Mouse (Mus musculus): ENCODE measurements around the gene Plekhj1. TPM values are rescaled to one million over a fixed set of nuclear protein-coding genes. Genes with fewer than 3 reads are reported as not detected.

The Plekhj1 gene
- total RNA-seq, 2 experiments from 2014 or later, result 57.0 to 62.1 TPM

- intact Hi-C loops (cut with DNase I), result loop anchor here (2.0 to 5.0 kb wide), 2 partner anchors 76 to 86 kb away; no protein-coding TSS in a partner anchor
- DNase-seq (ENCODE audit: extremely low spot score in 1 of 2, low spot score in 2 of 2), result no peak
Measured at GRCm38 (mm10) chr10:80793033-80793784, 5.2 kb downstream of the Plekhj1 start.

- no peak for DNase-seq (ENCODE audit: extremely low spot score in 1 of 2, low spot score in 2 of 2)
- intact Hi-C loops (cut with DNase I), result loop anchor here (2.0 to 5.0 kb wide), 2 partner anchors 76 to 85 kb away; no protein-coding TSS in a partner anchor
Measured at GRCm38 (mm10) chr10:80792175-80793032, 6.0 kb downstream of the Plekhj1 start.

GRCm38 (mm10) chr10:80791476-80792174, 6.8 kb downstream of the Plekhj1 start:
- peak in 1 of 2 experiments; percentile 26 for DNase-seq (ENCODE audit: extremely low spot score in 1 of 2, low spot score in 2 of 2)
- intact Hi-C loops (cut with DNase I), result loop anchor here (2.0 to 5.0 kb wide), 2 partner anchors 75 to 84 kb away; no protein-coding TSS in a partner anchor

- DNase-seq (ENCODE audit: extremely low spot score in 1 of 2, low spot score in 2 of 2), result peak in 1 of 2 experiments; percentile 27
- intact Hi-C loops (cut with DNase I), result loop anchor here (5.0 kb wide), 1 partner anchor 84 kb away; no protein-coding TSS in a partner anchor
Measured at GRCm38 (mm10) chr10:80790761-80791404, 7.5 kb downstream of the Plekhj1 start.

GRCm38 (mm10) chr10:80787517-80787916, 10.9 kb downstream of the Plekhj1 start:
- intact Hi-C loops (cut with DNase I), result no loop called here
- no peak for DNase-seq (ENCODE audit: extremely low spot score in 1 of 2, low spot score in 2 of 2)

- DNase-seq (ENCODE audit: extremely low spot score in 1 of 2, low spot score in 2 of 2), result no peak
- intact Hi-C loops (cut with DNase I), result no loop called here
Measured at GRCm38 (mm10) chr10:80785963-80786362, 12.5 kb downstream of the Plekhj1 start.

GRCm38 (mm10) chr10:80784871-80785270, 13.6 kb downstream of the Plekhj1 start:
- no peak for DNase-seq (ENCODE audit: extremely low spot score in 1 of 2, low spot score in 2 of 2)
- intact Hi-C loops (cut with DNase I), result no loop called here

- DNase-seq (ENCODE audit: extremely low spot score in 1 of 2, low spot score in 2 of 2), result no peak
- intact Hi-C loops (cut with DNase I), result no loop called here
Measured at GRCm38 (mm10) chr10:80784302-80784701, 14.1 kb downstream of the Plekhj1 start.

- no peak for DNase-seq (ENCODE audit: extremely low spot score in 1 of 2, low spot score in 2 of 2)
- intact Hi-C loops (cut with DNase I), result no loop called here
Measured at GRCm38 (mm10) chr10:80779565-80779964, 18.9 kb downstream of the Plekhj1 start.

- no peak for DNase-seq (ENCODE audit: extremely low spot score in 1 of 2, low spot score in 2 of 2)
- intact Hi-C loops (cut with DNase I), result no loop called here
Measured at GRCm38 (mm10) chr10:80777123-80777522, 21.3 kb downstream of the Plekhj1 start.

GRCm38 (mm10) chr10:80776358-80776869, 22.0 kb downstream of the Plekhj1 start:
- intact Hi-C loops (cut with DNase I), result no loop called here
- DNase-seq (ENCODE audit: extremely low spot score in 1 of 2, low spot score in 2 of 2), result no peak

GRCm38 (mm10) chr10:80775731-80776130, 22.7 kb downstream of the Plekhj1 start:
- DNase-seq (ENCODE audit: extremely low spot score in 1 of 2, low spot score in 2 of 2), result no peak
- intact Hi-C loops (cut with DNase I), result no loop called here

GRCm38 (mm10) chr10:80774981-80775380, 23.4 kb downstream of the Plekhj1 start:
- intact Hi-C loops (cut with DNase I), result no loop called here
- DNase-seq (ENCODE audit: extremely low spot score in 1 of 2, low spot score in 2 of 2), result no peak

GRCm38 (mm10) chr10:80774549-80774948, 23.9 kb downstream of the Plekhj1 start:
- intact Hi-C loops (cut with DNase I), result no loop called here
- peak; percentile 85 to 92 for DNase-seq (ENCODE audit: extremely low spot score in 1 of 2, low spot score in 2 of 2)

GRCm38 (mm10) chr10:80773816-80774215, 24.6 kb downstream of the Plekhj1 start:
- intact Hi-C loops (cut with DNase I), result no loop called here
- DNase-seq (ENCODE audit: extremely low spot score in 1 of 2, low spot score in 2 of 2), result no peak

GRCm38 (mm10) chr10:80768365-80768764, 30.1 kb downstream of the Plekhj1 start:
- DNase-seq (ENCODE audit: extremely low spot score in 1 of 2, low spot score in 2 of 2), result no peak
- intact Hi-C loops (cut with DNase I), result no loop called here

- intact Hi-C loops (cut with DNase I), result no loop called here
Measured at GRCm38 (mm10) chr10:80766161-80766815, 32.1 kb downstream of the Plekhj1 start.

GRCm38 (mm10) chr10:80765746-80766145, 32.7 kb downstream of the Plekhj1 start:
- DNase-seq (ENCODE audit: extremely low spot score in 1 of 2, low spot score in 2 of 2), result no peak

More at GRCm38 (mm10) chr10:80766161-80766815, 32.1 kb downstream of the Plekhj1 start:
- DNase-seq (ENCODE audit: extremely low spot score in 1 of 2, low spot score in 2 of 2), result no peak

More at GRCm38 (mm10) chr10:80765746-80766145, 32.7 kb downstream of the Plekhj1 start:
- intact Hi-C loops (cut with DNase I), result no loop called here
